Mouse (Mus musculus) spleen, postnatal 36 days (tissue): ENCODE data around the gene Lrr1.
"Not testable (repeated sequence)": the region's sequence is repeated elsewhere in the genome, so short reads cannot be mapped to it uniquely, and the experiment has no call there.

Experiments used
- DNase-seq, 2 experiments: peaks; one replicate each; pipeline ENCODE4 v3.0.0; 2022; ENCODE audit warnings: low spot score in 2 of 2, mixed read lengths in 1 of 2

Gene Lrr1

GRCm38 (mm10) chr12:69163586-69163985 lies 5.0 kb upstream of the Lrr1 start:
- DNase-seq: not testable (repeated sequence)

- no peak for DNase-seq
These were observed 3.7 kb upstream of the Lrr1 start for GRCm38 (mm10) chr12:69164904-69165303.

- not testable (repeated sequence) for DNase-seq
These were observed 1.6 kb upstream of the Lrr1 start for GRCm38 (mm10) chr12:69166861-69167581.

GRCm38 (mm10) chr12:69167656-69168460 lies 756 bp upstream of the Lrr1 start:
- DNase-seq: no peak

GRCm38 (mm10) chr12:69171307-69171706 lies 2.7 kb downstream of the Lrr1 start:
- DNase-seq: no peak

GRCm38 (mm10) chr12:69175975-69176374 lies 7.4 kb downstream of the Lrr1 start:
- DNase-seq: no peak

- no peak for DNase-seq
These were observed 8.9 kb downstream of the Lrr1 start for GRCm38 (mm10) chr12:69177526-69177925.

GRCm38 (mm10) chr12:69179371-69179770 lies 10.8 kb downstream of the Lrr1 start:
- DNase-seq: no peak

GRCm38 (mm10) chr12:69181800-69182199 lies 13.2 kb downstream of the Lrr1 start:
- no peak for DNase-seq

GRCm38 (mm10) chr12:69183583-69184308 lies 15.1 kb downstream of the Lrr1 start, which contains the start of the genes Rpl36al and Mgat2:
TSS of gene Rpl36al (minus strand) at chr12:69184083.
TSS of gene Mgat2 (plus strand) at chr12:69184157.
- peak; percentile 97 to 98 for DNase-seq

GRCm38 (mm10) chr12:69184342-69185295 lies 16.0 kb downstream of the Lrr1 start:
- DNase-seq: peak; percentile 61 to 65

GRCm38 (mm10) chr12:69185371-69185770 lies 16.8 kb downstream of the Lrr1 start:
- no peak for DNase-seq

GRCm38 (mm10) chr12:69186811-69187471 lies 18.3 kb downstream of the Lrr1 start:
- DNase-seq: no peak

- no peak for DNase-seq
These were observed 21.5 kb downstream of the Lrr1 start for GRCm38 (mm10) chr12:69190074-69190473.

GRCm38 (mm10) chr12:69190522-69190921 lies 21.9 kb downstream of the Lrr1 start:
- DNase-seq: no peak

- DNase-seq: no peak
These were observed 22.8 kb downstream of the Lrr1 start for GRCm38 (mm10) chr12:69191396-69191795.

- DNase-seq: no peak
These were observed 24.0 kb downstream of the Lrr1 start for GRCm38 (mm10) chr12:69192637-69193036.

- peak; percentile 62 to 64 for DNase-seq
These were observed 28.1 kb downstream of the Lrr1 start, which contains the start of gene Gm49383 for GRCm38 (mm10) chr12:69196444-69197377. TSS of gene Gm49383 (minus strand) at chr12:69197104.
